Mouse (Mus musculus) bone marrow macrophage, adult 2 months (primary cell): Measurements from ENCODE around the gene Clpsl2.

Source experiments
- CTCF ChIP-seq: IDR thresholded peaks from 2 replicates; pipeline ENCODE4 v1.5.1; 2012; ENCODE audit warnings: low read depth, mild to moderate bottlenecking, low read length, moderate library complexity
- POLR2A ChIP-seq: IDR thresholded peaks from 2 replicates; pipeline ENCODE4 v1.6.1; 2012; ENCODE audit warnings: mild to moderate bottlenecking, low read depth, low read length, borderline replicate concordance

DNA sequence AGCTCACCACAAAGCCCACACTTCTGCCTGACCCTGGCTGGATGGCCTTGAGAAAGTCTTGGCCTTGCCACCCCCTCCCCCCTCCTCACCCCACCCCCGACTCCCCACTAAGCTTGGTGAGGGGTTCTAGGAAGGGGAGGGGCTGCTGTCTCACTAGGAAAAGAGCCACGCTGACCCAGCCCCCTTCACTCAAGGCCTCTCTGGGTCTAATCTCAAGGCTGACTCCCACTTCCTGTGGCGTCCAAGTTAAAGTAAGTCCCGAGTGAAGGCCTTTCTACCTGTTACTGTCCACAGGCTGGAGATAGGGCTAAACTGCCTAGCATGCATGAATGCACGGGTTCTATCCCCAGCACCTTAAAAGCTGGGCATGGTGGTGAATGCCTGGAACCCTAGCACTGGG is 41.7 kb upstream of the Clpsl2 start:
- TF ChIP-seq CTCF (no peak), POLR2A (no peak)
